ENCODE assay signal across 9 mouse cellular contexts in the genomic region with DNA sequence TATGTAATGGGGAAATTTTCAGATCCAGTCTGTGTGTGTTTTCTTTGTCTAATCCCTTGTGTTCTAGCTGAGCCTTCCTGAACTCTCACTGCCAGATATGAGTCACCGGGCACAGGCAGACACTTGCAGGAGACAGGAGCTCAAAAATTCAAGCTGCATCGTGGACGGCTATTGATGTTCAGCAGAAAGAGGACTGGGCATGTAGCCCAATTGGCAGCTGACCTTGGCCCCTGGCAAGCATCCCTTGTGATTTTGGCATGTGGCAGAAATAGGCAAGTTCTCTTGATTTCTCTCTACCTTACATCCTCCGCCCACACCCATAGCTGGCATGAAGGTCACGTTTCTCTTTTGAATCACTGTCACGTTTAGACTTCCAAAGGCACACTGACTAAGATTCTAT. TPM values are rescaled to one million over a fixed set of nuclear protein-coding genes. Genes with fewer than 3 reads are reported as not detected.
A peak's percentile ranks its signal among the peaks of the same experiment; 100 is the strongest.
DNase-seq lines count a peak whose midpoint lies in the region; ATAC-seq lines count a peak whose summit lies in the region.
"Had no signal": no experiment of that assay in that cellular context is flagged by ENCODE, and none has a peak within 500 bp of the region (broad histone marks: within the 10 kb centered on the region; RNA-seq: fewer than 3 reads in every experiment).

No protein-coding gene starts in this region.

- no peaks in the 10 kb centered on the region; the same call in 1 of the 2 replicates for H3K4me1 ChIP-seq in neural tube, embryonic 15.5 days
- H3K4me1 ChIP-seq: neural tube, embryonic 12.5 days had no signal

- H3K9me3 ChIP-seq in neural tube, embryonic 15.5 days (replicated peaks): no peaks in the 10 kb centered on the region
- H3K9me3 ChIP-seq: neural tube, embryonic 12.5 days had no signal

- no peaks in the 10 kb centered on the region for H3K27me3 ChIP-seq in neural tube, embryonic 15.5 days (replicated peaks)
- H3K27me3 ChIP-seq: neural tube, embryonic 12.5 days had no signal

- no peak overlapping the region for H3K27ac ChIP-seq in neural tube, embryonic 15.5 days (replicated peaks)
- H3K27ac ChIP-seq: neural tube, embryonic 12.5 days had no signal

- no peaks in the 10 kb centered on the region for H3K36me3 ChIP-seq in neural tube, embryonic 15.5 days
- H3K36me3 ChIP-seq: neural tube, embryonic 12.5 days had no signal

- WGBS in neural tube, embryonic 15.5 days: 69% methylated on average over 6 of the region's 6 CpGs

- no peak overlapping the region for H3K4me2 ChIP-seq in neural tube, embryonic 15.5 days
- H3K4me2 ChIP-seq: neural tube, embryonic 12.5 days had no signal

- H3K4me3 ChIP-seq in neural tube, embryonic 15.5 days (replicated peaks): no peak overlapping the region
- H3K4me3 ChIP-seq: neural tube, embryonic 12.5 days had no signal

- no peak for ATAC-seq in neural tube, embryonic 15.5 days (ENCODE audit: low FRiP score)
- no peak for ATAC-seq in monocyte, adult 5-6 weeks (replicated peaks; ENCODE audit: insufficient number of reproducible peaks, low FRiP score, low TSS enrichment, poor library complexity, severe bottlenecking)

- peak; percentile 41 for DNase-seq in lung, postnatal 10 days
- DNase-seq in lung, postnatal 14 days: no peak
- DNase-seq in cerebellum, adult 11 months: peak; percentile 81
- peak; percentile 48 for DNase-seq in gastrocnemius, postnatal 10 days
- peak; percentile 58 for DNase-seq in layer of hippocampus, adult 9-10 months (ENCODE audit: low spot score)
- peak; percentile 70 to 77 for DNase-seq in right cerebral cortex, adult 2 months (ENCODE audit: low spot score in 2 of 2)

- H3K9ac ChIP-seq in neural tube, embryonic 15.5 days (replicated peaks): no peak overlapping the region
- H3K9ac ChIP-seq: neural tube, embryonic 12.5 days had no signal

RNA-seq across cellular contexts. Expression of a gene that starts 15.0 kb away (rescaled TPM):
- total RNA-seq in gastrocnemius, postnatal 10 days (2021): 1 to 10 TPM; 3.0 to 4.7 TPM
- 56.0 and 61.0 TPM in 2 replicates for polyA plus RNA-seq in neural tube, embryonic 15.5 days (2015; fragmentation: Nextera tagmentation; extraction: Ambion mirVana)
- 0.58 to 0.76 TPM in 2 of 3 replicates, not detected in the other for total RNA-seq in monocyte, adult 5-6 weeks (2017)
